Mouse (Mus musculus) MEL (cell line): Measurements from ENCODE around the gene Zkscan5.

Source experiments
- CTCF ChIP-seq, 3 experiments: IDR thresholded peaks in 2 of 3; conservative IDR thresholded peaks in 1 of 3; 2 replicates each; pipeline ENCODE4 v1.5.1; 2011 to 2012; ENCODE audit warnings: low read length in 3 of 3, low read depth in 2 of 3, mild to moderate bottlenecking in 2 of 3, improper control_type of control experiment in 1 of 3, inconsistent platforms in 1 of 3, mixed read lengths in 1 of 3, moderate library complexity in 1 of 3; ENCODE audit not compliant: control insufficient read depth in 1 of 3, insufficient read depth in 1 of 3, poor library complexity in 1 of 3, severe bottlenecking in 1 of 3
- GATA1 ChIP-seq: IDR thresholded peaks from 2 replicates; pipeline ENCODE4 v1.6.1; 2011; ENCODE audit warnings: low read depth, low read length, improper control_type of control experiment
- MEF2A ChIP-seq: IDR thresholded peaks from 2 replicates; pipeline ENCODE4 v1.6.1; 2014; ENCODE audit warnings: low read depth, mild to moderate bottlenecking, inconsistent platforms, low read length, improper control_type of control experiment; ENCODE audit not compliant: poor library complexity, insufficient replicate concordance, severe bottlenecking; ENCODE audit errors: extremely low read depth
- NRF1 ChIP-seq: IDR thresholded peaks from 2 replicates; pipeline ENCODE4 v1.6.1; 2014; ENCODE audit warnings: low read depth, mild to moderate bottlenecking, inconsistent platforms, low read length, improper control_type of control experiment, moderate library complexity; ENCODE audit not compliant: poor library complexity, insufficient read depth, severe bottlenecking
- POLR2A ChIP-seq, 2 experiments: IDR thresholded peaks; 2 replicates each; pipeline ENCODE4 v1.6.1; 2011 to 2012; ENCODE audit warnings: low read length in 2 of 2, mild to moderate bottlenecking in 2 of 2, control low read depth in 1 of 2, improper control_type of control experiment in 1 of 2, low read depth in 1 of 2, moderate library complexity in 1 of 2; ENCODE audit not compliant: control insufficient read depth in 1 of 2, insufficient read depth in 1 of 2, poor library complexity in 1 of 2
- TAL1 ChIP-seq: IDR thresholded peaks from 2 replicates; pipeline ENCODE4 v1.6.1; 2012; ENCODE audit warnings: mild to moderate bottlenecking, inconsistent platforms, low read length, moderate library complexity, mixed read lengths
- USF1 ChIP-seq: IDR thresholded peaks from 2 replicates; pipeline ENCODE4 v1.6.1; 2014; ENCODE audit warnings: low read depth, mild to moderate bottlenecking, inconsistent platforms, low read length, improper control_type of control experiment, moderate library complexity

- TF ChIP-seq GATA1 (no peak), MEF2A (no peak), NRF1 (no peak), POLR2A (IDR thresholded peaks at IDR 0.05; ENCODE audit: control insufficient read depth in 1 of 2, insufficient read depth in 1 of 2, low read depth in 1 of 2, low read length in 2 of 2, poor library complexity in 1 of 2) (no peak), CTCF (IDR thresholded peaks at IDR 0.05 in 2 of 3, conservative IDR thresholded peaks at IDR 0.05 in 1 of 3; ENCODE audit: control insufficient read depth in 1 of 3, insufficient read depth in 1 of 3, low read depth in 2 of 3, low read length in 3 of 3, poor library complexity in 1 of 3, severe bottlenecking in 1 of 3) (no peak), USF1 (no peak), TAL1 (no peak)
Observed at GRCm38 (mm10) chr5:145161361-145161760, 43.0 kb upstream of the Zkscan5 start.
